Mouse (Mus musculus) G1E (cell line): ENCODE data around the gene Pidd1.

Source experiments
- CTCF ChIP-seq: IDR thresholded peaks from 2 replicates; pipeline ENCODE4 v1.5.1; 2012; ENCODE audit warnings: low read depth, low read length, inconsistent platforms, mixed read lengths
- GATA1 ChIP-seq: IDR thresholded peaks from 2 replicates; pipeline ENCODE4 v1.6.1; 2012; ENCODE audit warnings: borderline replicate concordance, low read length, inconsistent platforms, mixed read lengths
- GATA2 ChIP-seq: IDR thresholded peaks from 2 replicates; pipeline ENCODE4 v1.6.1; 2012; ENCODE audit warnings: low read depth, low read length, inconsistent platforms, borderline replicate concordance
- POLR2AphosphoS5 ChIP-seq: IDR thresholded peaks from 2 replicates; pipeline ENCODE4 v1.6.1; 2012; ENCODE audit warnings: low read depth, low read length, inconsistent platforms; ENCODE audit not compliant: insufficient replicate concordance
- TAL1 ChIP-seq: conservative IDR thresholded peaks from 2 replicates; pipeline ENCODE4 v1.6.1; 2012; ENCODE audit warnings: low read depth, low read length, inconsistent platforms, mixed read lengths

GRCm38 (mm10) chr7:141467230-141468030, 23.6 kb upstream of the Pidd1 start, which contains the start of gene Cd151:
- TF ChIP-seq CTCF (no peak), GATA1 (no peak), TAL1 (no peak), POLR2AphosphoS5 (no peak), GATA2 (no peak)
